Comparison of ENCODE assay signal across 9 mouse cellular contexts in genomic region chr13:52979331-52980051, GRCm38 (mm10). TPM values are rescaled to one million over a fixed set of nuclear protein-coding genes. Genes with fewer than 3 reads are reported as not detected.
DNase-seq lines count a peak whose midpoint lies in the region; ATAC-seq lines count a peak whose summit lies in the region.
"Had no signal": no experiment of that assay in that cellular context is flagged by ENCODE, and none has a peak within 500 bp of the region (broad histone marks: within the 10 kb centered on the region; RNA-seq: fewer than 3 reads in every experiment).

No protein-coding gene starts in this region.

- peak; percentile 67 for DNase-seq in cerebellum, adult 9-10 months
- DNase-seq in cerebellum, adult 11 months: no peak
- DNase-seq in adipocyte (ENCODE audit: low spot score): peak; percentile 71
- peak; percentile 42 to 51 for DNase-seq in right cerebral cortex, postnatal 10 days (ENCODE audit: low spot score in 2 of 2)
- DNase-seq in urinary bladder, postnatal 25 days (ENCODE audit: low spot score): no peak

- H3K27ac ChIP-seq in forebrain, embryonic 15.5 days (replicated peaks): peak overlapping the region; percentile 96
- peak overlapping the region; percentile 99 for H3K27ac ChIP-seq in hindbrain, embryonic 16.5 days (ENCODE audit: low read depth, low read length)
- 0 out of 2 replicates have a peak overlapping the region, but pooled peaks have one; percentile 87 for H3K27ac ChIP-seq in lung, embryonic 15.5 days

- peak overlapping the region; percentile 97 for H3K4me3 ChIP-seq in forebrain, embryonic 15.5 days
- peak overlapping the region; percentile 93 for H3K4me3 ChIP-seq in hindbrain, embryonic 16.5 days (ENCODE audit: low read length)
- H3K4me3 ChIP-seq in lung, embryonic 15.5 days: peak overlapping the region; percentile 69

- peak overlapping the region; percentile 96 for H3K4me2 ChIP-seq in forebrain, embryonic 15.5 days (replicated peaks)
- H3K4me2 ChIP-seq in hindbrain, embryonic 16.5 days (ENCODE audit: low read length): peak overlapping the region; percentile 95
- peak overlapping the region; percentile 94 for H3K4me2 ChIP-seq in lung, embryonic 15.5 days

- peaks cover 43% of the 10 kb centered on the region for H3K4me1 ChIP-seq in forebrain, embryonic 15.5 days
- H3K4me1 ChIP-seq in hindbrain, embryonic 16.5 days (ENCODE audit: control insufficient read depth, insufficient read depth, low read depth, low read length): peaks cover 31% of the 10 kb centered on the region
- peaks cover 40% of the 10 kb centered on the region for H3K4me1 ChIP-seq in lung, embryonic 15.5 days

- H3K9ac ChIP-seq in forebrain, embryonic 15.5 days (replicated peaks): peak overlapping the region; percentile 95
- peak overlapping the region; percentile 93 for H3K9ac ChIP-seq in hindbrain, embryonic 16.5 days (ENCODE audit: low read depth, low read length)
- H3K9ac ChIP-seq in lung, embryonic 15.5 days: peak overlapping the region; percentile 68

- H3K36me3 ChIP-seq in forebrain, embryonic 15.5 days: no peaks in the 10 kb centered on the region
- H3K36me3 ChIP-seq in hindbrain, embryonic 16.5 days (ENCODE audit: control insufficient read depth, insufficient read depth, low read length): no peaks in the 10 kb centered on the region
- no peaks in the 10 kb centered on the region for H3K36me3 ChIP-seq in lung, embryonic 15.5 days
- H3K36me3 ChIP-seq: G1E had no signal

- no peaks in the 10 kb centered on the region for H3K9me3 ChIP-seq in forebrain, embryonic 15.5 days
- no peaks in the 10 kb centered on the region for H3K9me3 ChIP-seq in hindbrain, embryonic 16.5 days (ENCODE audit: control insufficient read depth, low read length)
- no peaks in the 10 kb centered on the region for H3K9me3 ChIP-seq in lung, embryonic 15.5 days

- H3K27me3 ChIP-seq in forebrain, embryonic 15.5 days: no peaks in the 10 kb centered on the region
- H3K27me3 ChIP-seq in hindbrain, embryonic 16.5 days (replicated peaks; ENCODE audit: control insufficient read depth, insufficient read depth, low read length): no peaks in the 10 kb centered on the region
- peaks cover 3% of the 10 kb centered on the region; the same call in 1 of the 2 replicates for H3K27me3 ChIP-seq in lung, embryonic 15.5 days

- ATAC-seq in forebrain, embryonic 15.5 days (replicated peaks): no peak
- ATAC-seq in hindbrain, embryonic 16.5 days: no peak
- ATAC-seq in lung, embryonic 15.5 days (ENCODE audit: borderline replicate concordance, extremely low read depth, low FRiP score, low TSS enrichment): no peak

- under 1% methylated on average over 22 of the region's 22 CpGs for WGBS in forebrain, embryonic 15.5 days
- under 1% methylated on average over 22 of the region's 22 CpGs for WGBS in hindbrain, embryonic 16.5 days
- WGBS in lung, embryonic 15.5 days: under 1% methylated on average over 22 of the region's 22 CpGs

RNA-seq across cellular contexts. Expression of gene Nfil3, which starts 1.4 kb away (rescaled TPM):
- polyA plus RNA-seq in forebrain, embryonic 15.5 days (2015; fragmentation: Nextera tagmentation; extraction: Ambion mirVana): 55.6 and 56.4 TPM in 2 replicates
- 44.8 and 46.0 TPM in 2 replicates for polyA plus RNA-seq in hindbrain, embryonic 16.5 days (2015; fragmentation: Nextera tagmentation; extraction: Ambion mirVana)
- polyA plus RNA-seq in lung, embryonic 15.5 days (2015; fragmentation: Nextera tagmentation; extraction: Ambion mirVana): 21.8 and 22.3 TPM in 2 replicates

RNA-seq across cellular contexts. Expression of gene Auh, which starts 50.0 kb away (rescaled TPM):
- 62.8 and 63.4 TPM in 2 replicates for polyA plus RNA-seq in forebrain, embryonic 15.5 days (2015; fragmentation: Nextera tagmentation; extraction: Ambion mirVana)
- polyA plus RNA-seq in hindbrain, embryonic 16.5 days (2015; fragmentation: Nextera tagmentation; extraction: Ambion mirVana): 66.5 and 75.0 TPM in 2 replicates
- polyA plus RNA-seq in lung, embryonic 15.5 days (2015; fragmentation: Nextera tagmentation; extraction: Ambion mirVana): 38.4 and 45.7 TPM in 2 replicates

Comparison
In these comparisons a context has a peak if more than half of its experiments do, and no peak if none do; other contexts are left out.
1. DNase-seq: peak in cerebellum, adult 9-10 months (single experiment), adipocyte (single experiment) and right cerebral cortex, postnatal 10 days (2 of 2); none in cerebellum, adult 11 months (single experiment) and urinary bladder, postnatal 25 days (single experiment).
2. Peak in every context shown above with its lines, with median percentiles within 50 percentile points of each other: H3K27ac ChIP-seq, H3K4me2 ChIP-seq, H3K4me3 ChIP-seq and H3K9ac ChIP-seq.